Mouse (Mus musculus) CD4-positive naive resting alpha-beta T cell, adult 76 days (primary cell): ENCODE data around the gene Apol7c. TPM values are rescaled to one million over a fixed set of nuclear protein-coding genes. Genes with fewer than 3 reads are reported as not detected.

ENCODE experiments used
- total RNA-seq: library from RNA; stranded (reverse); gene quantifications from one replicate; pipeline ENCODE4 v1.2.4, GENCODE M21; 2023

Apol7c gene
- 1.2 TPM for total RNA-seq

GRCm38 (mm10) chr15:77533216-77533615 is at the start of gene Apol7c:
TSS of gene Apol7c (minus strand) at chr15:77533316.

GRCm38 (mm10) chr15:77561792-77562191 is 28.7 kb upstream of the Apol7c start, which contains the start of gene 1700025B11Rik:
TSS of gene 1700025B11Rik (minus strand) at chr15:77561892.

GRCm38 (mm10) chr15:77507966-77508365 is 25.1 kb downstream of the Apol7c start, which contains the start of gene Apol11a:
TSS of gene Apol11a (plus strand) at chr15:77508271.

GRCm38 (mm10) chr15:77476693-77477092 is 56.4 kb downstream of the Apol7c start, which contains the start of gene Apol10a:
TSS of gene Apol10a (plus strand) at chr15:77477047.

Other genes with a start within 250 kb of the Apol7c start
- gene Rbfox2, start 226.3 kb downstream of the Apol7c start, total RNA-seq = 0.67 TPM
- not detected for gene Apol7a, start 134.2 kb downstream of the Apol7c start, total RNA-seq
- 7.2 TPM for gene Apol9a, start 122.2 kb downstream of the Apol7c start, total RNA-seq
- 0.59 TPM for gene Apol7b, start 85.8 kb downstream of the Apol7c start, total RNA-seq
- not detected for gene Apol10a, start 56.3 kb downstream of the Apol7c start, total RNA-seq
- gene Apol11a, start 25.0 kb downstream of the Apol7c start, total RNA-seq = 2.6 TPM
- gene 1700025B11Rik, start 28.6 kb upstream of the Apol7c start, total RNA-seq = not detected
- gene Apol10b, start 62.8 kb upstream of the Apol7c start, total RNA-seq = 1.6 TPM
- gene Gm36245, start 65.9 kb upstream of the Apol7c start, total RNA-seq = not detected
- 8.4 TPM for gene Apol11b, start 110.0 kb upstream of the Apol7c start, total RNA-seq
- gene Apol7e, start 165.5 kb upstream of the Apol7c start, total RNA-seq = 53.8 TPM
- gene Apol9b, start 195.7 kb upstream of the Apol7c start, total RNA-seq = 2.6 TPM
- 20.0 TPM for gene Apol8, start 223.7 kb upstream of the Apol7c start, total RNA-seq